15 mouse cellular contexts compared by ENCODE assay signal in the genomic region with DNA sequence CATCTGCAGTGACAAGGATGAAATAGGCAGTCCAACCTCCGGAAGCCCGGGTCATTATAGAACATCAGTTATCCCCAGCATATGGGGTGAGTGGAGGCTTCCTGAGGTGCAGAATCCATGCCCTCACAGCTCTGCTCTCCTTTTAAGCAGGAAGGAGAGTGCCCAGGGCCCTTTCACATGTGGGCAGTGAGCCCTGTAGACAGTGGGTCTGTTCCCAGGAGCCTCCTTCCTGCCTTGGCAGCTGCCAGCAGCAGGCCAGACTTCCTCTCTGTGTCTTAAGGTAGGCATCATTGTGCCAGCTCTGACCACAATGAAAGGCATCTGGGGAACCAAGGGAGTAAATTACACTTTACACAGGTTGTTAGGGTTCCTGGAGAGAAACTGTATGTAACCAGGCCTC. TPM values are rescaled to one million over a fixed set of nuclear protein-coding genes. Genes with fewer than 3 reads are reported as not detected.
DNase-seq lines count a peak whose midpoint lies in the region; ATAC-seq lines count a peak whose summit lies in the region.
"Had no signal": no experiment of that assay in that cellular context is flagged by ENCODE, and none has a peak within 500 bp of the region (broad histone marks: within the 10 kb centered on the region; RNA-seq: fewer than 3 reads in every experiment).

No protein-coding gene starts in this region.

- DNase-seq in cerebellum, postnatal 14 days, result peak; percentile 20 to 30
- DNase-seq in cerebellum, postnatal 4 days (ENCODE audit: low spot score in 2 of 2), result no peak
- DNase-seq in induced T-regulatory cell, adult 2 months (ENCODE audit: low read depth), result peak; percentile 67
- peak; percentile 51 for DNase-seq in thymus, postnatal 14 days
- DNase-seq in lung, postnatal 36 days, result no peak
- DNase-seq in left cerebral cortex, adult 18-20 months (ENCODE audit: low spot score in 2 of 2), result no peak
- no peak for DNase-seq in layer of hippocampus, postnatal 36 days
- DNase-seq: adrenal gland, adult 8-10 months; heart, adult 18-20 months; kidney, adult 8-10 months; kidney, postnatal 14 days; liver, embryonic 13.5 days; right cerebral cortex, postnatal 25 days had no signal

- peak; percentile 37 for ATAC-seq in CD4-positive, CD25-positive, alpha-beta regulatory T cell, adult 4 months
- ATAC-seq: forebrain, embryonic 13.5 days had no signal

RNA-seq across cellular contexts. Expression of a gene that starts 14.3 kb away (rescaled TPM):
- 100 to 1,000 TPM; 247 to 339 TPM for polyA plus RNA-seq in CD4-positive, CD25-positive, alpha-beta regulatory T cell, adult 4 months (2017; shearing (Covaris generic))
- total RNA-seq in left cerebral cortex, adult 18-20 months (2021), result 1 to 10 TPM; 2.9 to 3.0 TPM
- total RNA-seq in layer of hippocampus, postnatal 36 days (2021), result 1 to 10 TPM; 2.2 to 3.0 TPM

Comparison
In these comparisons a context has a peak if more than half of its experiments do, and no peak if none do; other contexts are left out.
1. DNase-seq: peak in cerebellum, postnatal 14 days (2 of 2), induced T-regulatory cell, adult 2 months (single experiment) and thymus, postnatal 14 days (single experiment); none in cerebellum, postnatal 4 days (0 of 2), lung, postnatal 36 days (single experiment), left cerebral cortex, adult 18-20 months (0 of 2) and layer of hippocampus, postnatal 36 days (0 of 2).